Mouse (Mus musculus) ES-E14 (cell line): ENCODE data around the gene Apoc1.

Experiments
- CHD2 ChIP-seq: IDR thresholded peaks from 2 replicates; pipeline ENCODE4 v1.6.1; 2014; ENCODE audit warnings: mild to moderate bottlenecking, low read depth, low read length, inconsistent platforms
- HCFC1 ChIP-seq: IDR thresholded peaks from 2 replicates; pipeline ENCODE4 v1.6.1; 2012; ENCODE audit warnings: low read length, inconsistent platforms, borderline replicate concordance; ENCODE audit not compliant: insufficient read depth
- MAFK ChIP-seq: IDR thresholded peaks from 2 replicates; pipeline ENCODE4 v1.6.1; 2014; ENCODE audit warnings: mild to moderate bottlenecking, low read depth, low read length, inconsistent platforms; ENCODE audit not compliant: insufficient read depth
- ZC3H11A ChIP-seq: IDR thresholded peaks from 2 replicates; pipeline ENCODE4 v1.6.1; 2012; ENCODE audit warnings: low read depth, mild to moderate bottlenecking, inconsistent platforms, low read length, borderline replicate concordance
- ZNF384 ChIP-seq: IDR thresholded peaks from 2 replicates; pipeline ENCODE4 v1.6.1; 2012; ENCODE audit warnings: low read depth, low read length, inconsistent platforms

DNA sequence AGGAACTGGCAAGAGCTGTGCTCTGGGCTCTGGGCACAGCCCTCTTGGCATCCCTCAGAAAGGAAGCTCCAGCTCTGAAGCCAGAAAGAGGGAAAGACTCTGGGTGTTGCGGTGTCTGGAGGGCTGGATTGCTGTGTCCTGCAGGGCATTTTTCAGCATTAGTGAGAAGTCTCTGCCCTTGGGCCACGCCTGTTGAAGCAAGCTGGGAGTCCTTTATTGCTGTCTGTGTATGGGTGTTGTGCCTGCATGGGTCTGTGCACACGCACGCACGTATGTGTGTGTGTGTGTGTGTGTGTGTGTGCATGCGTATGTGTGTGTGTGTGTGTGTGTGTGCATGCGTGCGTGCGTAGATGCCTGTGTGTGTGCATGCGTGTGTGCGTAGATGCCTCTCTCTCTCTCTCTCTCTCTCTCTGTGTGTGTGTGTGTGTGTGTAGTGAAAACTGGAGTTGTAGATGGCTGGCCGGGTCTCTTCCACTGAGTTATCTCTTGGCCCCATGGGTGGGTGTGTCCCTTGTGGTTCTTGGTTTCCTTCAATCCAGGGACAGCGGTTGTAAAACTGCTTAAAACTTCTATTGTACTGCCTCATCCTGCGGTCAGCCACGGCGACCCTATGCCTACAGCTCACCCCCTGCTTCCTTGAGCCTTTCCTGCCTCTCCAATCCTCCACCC is 44.1 kb upstream of the Apoc1 start:
- TF ChIP-seq HCFC1 (no peak), ZNF384 (no peak), CHD2 (no peak), MAFK (no peak), ZC3H11A (no peak)
